25 mouse cellular contexts compared by ENCODE assay signal in genomic region chr1:80628054-80628453, GRCm38 (mm10).
A peak's percentile ranks its signal among the peaks of the same experiment; 100 is the strongest.
DNase-seq lines count a peak whose midpoint lies in the region; ATAC-seq and TF ChIP-seq lines count a peak whose summit lies in the region.
"Had no signal": no experiment of that assay in that cellular context is flagged by ENCODE, and none has a peak within 500 bp of the region (broad histone marks: within the 10 kb centered on the region; RNA-seq: fewer than 3 reads in every experiment).

No protein-coding gene starts in this region.

- TF ChIP-seq POLR2A in spleen, adult 2 months (IDR thresholded peaks at IDR 0.05; ENCODE audit: low read depth, low read length) = no peak

- TF ChIP-seq CTCF in spleen, adult 2 months (IDR thresholded peaks at IDR 0.05; ENCODE audit: extremely low read depth, insufficient read depth, insufficient read length, insufficient replicate concordance) = no peak
- no peak for TF ChIP-seq CTCF in forebrain, postnatal 0 days (IDR thresholded peaks at IDR 0.05; ENCODE audit: low read depth)

- peaks cover 1% of the 10 kb centered on the region for H3K4me1 ChIP-seq in spleen, adult 2 months (ENCODE audit: control insufficient read depth, insufficient read depth, insufficient read length)
- H3K4me1 ChIP-seq in forebrain, postnatal 0 days (ENCODE audit: insufficient read depth) = peaks cover 7% of the 10 kb centered on the region; the same call in 1 of the 2 replicates

- peak overlapping the region; percentile 5; the same call in 1 of the 2 replicates for H3K27ac ChIP-seq in spleen, adult 2 months (ENCODE audit: insufficient read depth, low read length)
- no peak overlapping the region for H3K27ac ChIP-seq in forebrain, postnatal 0 days (ENCODE audit: low read depth, low read length)
- H3K27ac ChIP-seq: embryonic facial prominence, embryonic 12.5 days; embryonic facial prominence, embryonic 15.5 days; heart, adult 2 months; hindbrain, embryonic 10.5 days; hindbrain, embryonic 13.5 days had no signal

- no peaks in the 10 kb centered on the region for H3K9me3 ChIP-seq in forebrain, postnatal 0 days (ENCODE audit: low read length)
- H3K9me3 ChIP-seq: embryonic facial prominence, embryonic 12.5 days; embryonic facial prominence, embryonic 15.5 days; hindbrain, embryonic 10.5 days; hindbrain, embryonic 13.5 days had no signal

- ATAC-seq in granulocyte monocyte progenitor cell, adult 5-6 weeks (replicated peaks; ENCODE audit: poor library complexity, severe bottlenecking) = peak; percentile 31; the same call in 1 of the 2 replicates
- ATAC-seq in megakaryocyte progenitor cell, adult 5-6 weeks (replicated peaks; ENCODE audit: poor library complexity) = 0 out of 2 replicates have a peak, but pooled peaks have one; percentile 13
- ATAC-seq in forebrain, postnatal 0 days = no peak
- ATAC-seq: activated CD4-positive, CD25-positive, alpha-beta regulatory T cell, adult 4 months; forebrain, embryonic 14.5 days; hindbrain, embryonic 16.5 days; inflammation-experienced regulatory T-cells, adult 6 months; intestine, embryonic 16.5 days had no signal

- no peak overlapping the region for H3K4me2 ChIP-seq in forebrain, postnatal 0 days (ENCODE audit: low read depth)
- H3K4me2 ChIP-seq: embryonic facial prominence, embryonic 12.5 days; embryonic facial prominence, embryonic 15.5 days; heart, embryonic 11.5 days; hindbrain, embryonic 13.5 days had no signal

- peak in 1 of 2 experiments; percentile 43 for DNase-seq in spleen, adult 2 months (ENCODE audit: low read depth in 1 of 2, low spot score in 2 of 2)
- no peak for DNase-seq in spleen, adult 12 weeks (ENCODE audit: low spot score)
- peak; percentile 22 to 40 for DNase-seq in B cell, adult 2 months
- DNase-seq in embryo, embryonic 9.5 days (ENCODE audit: extremely low spot score) = no peak
- DNase-seq in forebrain, postnatal 0 days = no peak
- DNase-seq in cerebellum, postnatal 25 days = no peak
- DNase-seq: adrenal gland, adult 8-10 months; adrenal gland, postnatal 25 days; cerebellum, adult 2 months; cerebellum, adult 9-11 months; cerebellum, postnatal 36 days; gastrocnemius, postnatal 25 days; heart, adult 2 months had no signal

- no peak overlapping the region for H3K9ac ChIP-seq in forebrain, postnatal 0 days
- H3K9ac ChIP-seq: embryonic facial prominence, embryonic 12.5 days; embryonic facial prominence, embryonic 15.5 days; hindbrain, embryonic 13.5 days had no signal

- no peak overlapping the region for H3K4me3 ChIP-seq in spleen, adult 2 months (ENCODE audit: extremely low read depth, insufficient read depth, insufficient read length)
- no peak overlapping the region for H3K4me3 ChIP-seq in forebrain, postnatal 0 days (ENCODE audit: low read depth, low read length)
- H3K4me3 ChIP-seq: embryonic facial prominence, embryonic 12.5 days; embryonic facial prominence, embryonic 15.5 days; heart, adult 2 months; hindbrain, embryonic 10.5 days; hindbrain, embryonic 13.5 days had no signal

- H3K36me3 ChIP-seq in spleen, adult 2 months (ENCODE audit: control insufficient read depth, insufficient read depth, low read length) = peaks cover 8% of the 10 kb centered on the region
- H3K36me3 ChIP-seq in forebrain, postnatal 0 days (ENCODE audit: insufficient read depth) = no peaks in the 10 kb centered on the region
- H3K36me3 ChIP-seq: embryonic facial prominence, embryonic 12.5 days; embryonic facial prominence, embryonic 15.5 days; hindbrain, embryonic 10.5 days; hindbrain, embryonic 13.5 days had no signal

- no peaks in the 10 kb centered on the region for H3K27me3 ChIP-seq in spleen, adult 2 months (ENCODE audit: control insufficient read depth, insufficient read depth, low read length)
- H3K27me3 ChIP-seq in forebrain, postnatal 0 days (ENCODE audit: insufficient read depth, low read length) = no peaks in the 10 kb centered on the region
- H3K27me3 ChIP-seq: embryonic facial prominence, embryonic 12.5 days; embryonic facial prominence, embryonic 15.5 days; hindbrain, embryonic 13.5 days had no signal

Comparison
In these comparisons a context has a peak if more than half of its experiments do, and no peak if none do; other contexts are left out.
1. DNase-seq: peak in B cell, adult 2 months (2 of 2); none in spleen, adult 12 weeks (single experiment), embryo, embryonic 9.5 days (single experiment), forebrain, postnatal 0 days (single experiment) and cerebellum, postnatal 25 days (0 of 2).